Mouse (Mus musculus) effector memory CD4-positive, alpha-beta T cell, adult 5 months (primary cell): ENCODE data around the gene Il9. TPM values are rescaled to one million over a fixed set of nuclear protein-coding genes. Genes with fewer than 3 reads are reported as not detected.

ENCODE experiments used
- polyA plus RNA-seq: library from polyadenylated mRNA; unstranded; fragments of 100-300 nt; shearing (Covaris generic); gene quantifications from one replicate; pipeline ENCODE4 v1.2.1, GENCODE M21; 2017

Gene Il9
- polyA plus RNA-seq: not detected

DNA sequence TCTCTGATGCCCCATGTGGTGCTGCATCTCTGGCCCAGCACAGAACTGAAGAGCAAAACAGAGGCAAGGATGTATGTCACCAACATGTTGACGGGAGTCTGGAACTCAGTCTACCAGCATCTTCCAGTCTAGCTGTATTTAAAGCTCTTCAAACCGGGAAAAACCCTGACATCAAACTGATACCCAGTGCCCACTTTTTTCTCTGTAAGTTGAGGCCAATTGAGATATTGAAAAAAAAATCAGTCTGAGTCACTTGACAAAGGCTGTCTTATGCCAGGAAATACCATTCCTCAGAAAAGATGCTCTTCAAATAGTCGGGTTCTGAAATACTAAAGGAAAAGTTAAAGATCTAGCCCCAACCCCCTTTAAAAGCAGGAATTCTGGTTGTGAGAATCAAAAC lies at the start of gene Il9:
Il9 (minus strand) TSS at position 101 of the 400 bp plus-strand sequence.

DNA sequence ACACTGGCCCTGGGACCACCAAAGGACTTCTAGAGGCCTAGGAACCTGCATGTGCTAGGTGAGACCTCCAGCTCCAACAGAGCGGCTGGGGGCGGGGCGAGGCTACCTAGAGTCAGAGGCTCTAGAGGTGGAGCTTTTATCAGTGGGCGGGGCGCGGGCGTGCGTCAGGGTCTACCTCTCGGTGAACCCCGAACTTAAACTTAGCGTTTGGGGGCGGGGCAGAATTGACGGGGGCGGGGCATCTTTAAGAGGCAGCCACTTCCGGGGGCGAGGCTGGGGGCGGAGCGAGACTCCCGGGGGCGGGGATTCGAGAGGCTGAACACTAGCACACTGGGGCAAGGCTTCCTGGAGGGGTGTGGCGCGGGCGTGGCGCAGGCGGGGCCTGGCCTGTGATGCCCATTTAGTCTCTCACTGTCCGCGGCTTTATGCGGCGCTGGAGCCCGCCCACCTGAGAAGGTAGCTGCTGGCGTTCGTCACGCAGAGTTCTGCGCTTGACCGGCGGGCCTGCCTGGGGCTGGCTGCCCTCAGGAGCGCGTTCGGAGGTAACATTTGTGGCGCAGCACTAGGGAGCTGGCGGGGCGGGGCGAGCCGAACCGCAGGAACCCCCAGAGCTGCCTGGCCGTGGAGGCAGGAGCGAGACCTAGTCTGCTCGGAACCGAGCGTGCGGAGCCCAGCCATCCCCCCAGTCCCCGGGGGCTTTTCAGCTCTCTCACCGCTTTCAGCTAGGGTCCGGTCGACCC lies 40.2 kb upstream of the Il9 start, which contains the start of gene Fbxl21:
Fbxl21 (plus strand) TSS at position 392 of the 740 bp plus-strand sequence.

DNA sequence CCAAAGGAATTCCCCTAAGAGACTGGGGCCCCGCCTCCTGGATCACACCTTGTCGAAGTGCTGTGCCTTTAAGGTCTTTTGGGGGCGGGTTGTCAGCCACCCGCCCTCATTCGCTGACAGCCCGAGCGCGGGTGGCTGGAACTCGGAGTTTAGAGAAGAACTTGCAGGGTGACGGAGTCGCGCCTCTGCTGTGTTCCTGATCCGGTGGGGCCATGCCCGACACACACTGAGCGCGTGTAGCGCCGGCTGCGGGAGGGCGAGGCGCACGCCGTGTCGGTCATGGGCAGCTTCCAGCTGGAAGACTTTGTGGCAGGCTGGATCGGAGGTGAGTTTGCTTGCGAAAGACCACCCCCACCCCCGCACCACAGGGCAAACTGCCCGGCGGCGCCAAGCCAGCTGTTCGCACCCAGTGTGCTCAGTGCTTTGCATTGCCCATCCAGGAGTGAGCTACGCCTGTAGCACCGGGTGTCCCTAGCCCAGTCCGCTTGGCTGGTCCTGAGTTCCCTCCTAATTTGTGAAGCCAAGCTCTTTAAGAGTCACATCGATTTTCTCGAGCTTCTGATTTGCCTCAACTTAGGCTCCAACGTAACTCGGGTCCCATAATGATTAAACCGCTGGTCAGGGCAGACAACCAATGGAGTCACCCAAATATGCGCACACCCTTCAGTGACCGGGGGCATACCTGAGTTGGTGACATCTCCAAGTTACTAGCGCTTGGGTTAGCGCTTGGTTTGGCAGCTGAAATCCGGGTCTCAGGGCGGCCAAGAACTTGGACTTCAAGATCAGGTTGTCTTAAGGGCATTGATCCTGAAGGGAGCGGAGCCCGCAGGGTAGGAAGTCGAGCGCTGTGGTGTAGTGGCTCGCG lies 43.6 kb downstream of the Il9 start, which contains the start of gene Slc25a48:
Slc25a48 (plus strand) TSS at position 145 of the 865 bp plus-strand sequence.

Other genes starting within 250 kb of the Il9 start
- gene Neurog1, start 230.1 kb downstream of the Il9 start, polyA plus RNA-seq: not detected
- gene Cxcl14, start 185.7 kb downstream of the Il9 start, polyA plus RNA-seq: not detected
- gene Gm3045, start 55.7 kb downstream of the Il9 start, polyA plus RNA-seq: not detected
- gene Slc25a48, start 43.9 kb downstream of the Il9 start, polyA plus RNA-seq: not detected
- 1.6 TPM for gene Fbxl21, start 40.2 kb upstream of the Il9 start, polyA plus RNA-seq
- gene Lect2, start 66.3 kb upstream of the Il9 start, polyA plus RNA-seq: not detected
- gene Tgfbi, start 127.3 kb upstream of the Il9 start, polyA plus RNA-seq: not detected
- gene Smad5, start 220.8 kb upstream of the Il9 start, polyA plus RNA-seq: 33.3 TPM